Mouse (Mus musculus): Measurements from ENCODE around the gene Gm28230.

DNA sequence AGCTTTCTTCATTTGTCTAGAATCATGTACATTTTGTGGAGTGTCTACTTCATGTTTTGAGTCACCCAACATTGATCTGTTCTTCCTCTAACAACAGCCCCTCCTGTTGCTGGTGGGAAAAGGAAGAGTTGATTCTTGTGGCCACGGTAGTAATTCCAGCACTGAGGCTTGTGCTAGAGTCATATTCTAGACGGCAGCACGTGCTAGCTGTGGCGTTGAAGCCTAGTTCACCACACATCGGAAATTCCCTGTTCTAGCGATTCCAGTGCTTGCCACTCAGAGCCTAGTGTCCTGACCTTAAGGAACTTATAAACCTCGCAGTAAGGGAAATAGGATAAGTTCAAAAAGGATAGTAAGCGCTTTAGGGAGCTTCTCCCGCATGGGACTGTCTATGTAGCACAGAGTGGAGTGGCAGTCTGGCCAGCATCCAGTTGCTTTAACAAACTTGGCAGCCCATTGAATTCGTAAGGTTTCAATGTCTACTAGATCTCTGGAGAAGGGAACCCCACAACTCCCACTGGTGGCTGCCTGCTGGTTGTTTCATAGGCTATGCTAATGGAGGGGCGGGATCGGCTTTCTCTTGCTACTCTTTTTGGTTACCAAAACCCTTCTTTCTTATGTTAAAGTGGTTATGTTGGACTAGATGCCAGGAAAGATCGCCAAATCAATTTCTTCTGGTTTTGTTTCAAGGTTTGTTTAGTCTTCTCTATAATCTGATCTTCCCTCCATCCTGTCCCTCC lies 51.2 kb downstream of the Gm28230 start:
- TF ChIP-seq POLR2A (IDR thresholded peaks at IDR 0.05; ENCODE audit: insufficient read depth, low read depth, low read length), result no peak
- TF ChIP-seq CTCF (IDR thresholded peaks at IDR 0.05; ENCODE audit: insufficient read depth, low read depth, low read length), result no peak
